Mouse (Mus musculus): ENCODE measurements around the gene Ufc1.

Gene Ufc1

GRCm38 (mm10) chr1:171247453-171247841 lies 47.4 kb downstream of the Ufc1 start:
- WGBS = 12% methylated on average over 13 of the region's 13 CpGs

- under 1% methylated on average over 41 of the region's 41 CpGs for WGBS
Observed at GRCm38 (mm10) chr1:171246709-171247452, 47.9 kb downstream of the Ufc1 start.

- WGBS = 63% methylated on average over 8 of the region's 8 CpGs
Observed at GRCm38 (mm10) chr1:171245353-171245752, 49.5 kb downstream of the Ufc1 start.

GRCm38 (mm10) chr1:171241952-171242351 lies 52.9 kb downstream of the Ufc1 start:
- 82% methylated on average over 12 of the region's 12 CpGs for whole genome bisulfite sequencing

- WGBS = 90% methylated on average over 10 of the region's 10 CpGs
Observed at GRCm38 (mm10) chr1:171240911-171241310, 53.9 kb downstream of the Ufc1 start.

- WGBS = 63% methylated on average over 15 of the region's 15 CpGs
Observed at GRCm38 (mm10) chr1:171239992-171240744, 54.7 kb downstream of the Ufc1 start.

All from cerebral cortex, adult 2 months (tissue).